Mouse (Mus musculus) neural tube, embryonic 11.5 days (tissue): ENCODE data around the gene Ythdf2. TPM values are rescaled to one million over a fixed set of nuclear protein-coding genes. Genes with fewer than 3 reads are reported as not detected.
A peak's percentile ranks its signal among the peaks of the same experiment; 100 is the strongest.

Experiments
- ATAC-seq: fragments of 200-750 bp; cut with Nextera tagmentation; 2 replicates; pipeline ENCODE4 v1.8.0; 2017; ENCODE audit warnings: moderate number of reproducible peaks, mild to moderate bottlenecking, moderate TSS enrichment, moderate library complexity; ENCODE audit not compliant: insufficient read depth, low FRiP score, low TSS enrichment
- DNase-seq: peaks from one replicate; pipeline ENCODE4 v3.0.0-alpha.2; 2015; ENCODE audit warnings: low spot score
- H3K27ac ChIP-seq: fragments of 300-500 bp; sonication (generic); 2 replicates; pipeline ENCODE4 v1.5.1; 2014; ENCODE audit warnings: low read depth, mild to moderate bottlenecking, low read length
- H3K27me3 ChIP-seq: fragments of 300-500 bp; sonication (generic); 2 replicates; pipeline ENCODE4 v1.6.1; 2014; ENCODE audit warnings: mild to moderate bottlenecking, low read length, mixed read lengths; ENCODE audit not compliant: control insufficient read depth, insufficient read depth
- H3K36me3 ChIP-seq: fragments of 300-500 bp; sonication (generic); 2 replicates; pipeline ENCODE4 v1.6.1; 2014; ENCODE audit warnings: mild to moderate bottlenecking, low read length, moderate library complexity, mixed read lengths; ENCODE audit not compliant: control insufficient read depth, insufficient read depth
- H3K4me1 ChIP-seq: fragments of 300-500 bp; sonication (generic); 2 replicates; pipeline ENCODE4 v1.6.1; 2014; ENCODE audit warnings: low read length, mixed read lengths; ENCODE audit not compliant: control insufficient read depth, insufficient read depth
- H3K4me2 ChIP-seq: fragments of 300-500 bp; sonication (generic); 2 replicates; pipeline ENCODE4 v1.6.1; 2014; ENCODE audit warnings: low read depth, mild to moderate bottlenecking, moderate library complexity
- H3K4me3 ChIP-seq: fragments of 300-500 bp; sonication (generic); 2 replicates; pipeline ENCODE4 v1.5.1; 2014; ENCODE audit warnings: low read depth, low read length
- H3K9ac ChIP-seq: fragments of 300-500 bp; sonication (generic); 2 replicates; pipeline ENCODE4 v1.6.1; 2014; ENCODE audit warnings: mild to moderate bottlenecking, low read length
- H3K9me3 ChIP-seq: fragments of 300-500 bp; sonication (generic); 2 replicates; pipeline ENCODE4 v1.6.1; 2016; ENCODE audit warnings: low read length; ENCODE audit not compliant: control insufficient read depth
- WGBS: fragments of 180-500 bp; shearing (Covaris S2); extraction: QIAGEN DNeasy Blood & Tissue Kit; methylation state at CpG from one replicate; pipeline ENCODE4 v1.1.7; 2014; 5-methylcytosine and 5-hydroxymethylcytosine counted together
- polyA plus RNA-seq: library from polyadenylated mRNA; unstranded; fragments of >200 nt; fragmentation: Nextera tagmentation; extraction: Ambion mirVana; gene quantifications from 2 replicates; pipeline ENCODE4 v1.2.1, GENCODE M21; 2014

Gene Ythdf2
- polyA plus RNA-seq, 1 experiment from 2014 or later: 159 TPM

GRCm38 (mm10) chr4:132217781-132218180, 5.7 kb upstream of the Ythdf2 start:
- Histone ChIP-seq H3K4me1 (no peaks in the 10 kb centered on the region), H3K36me3 (no peaks in the 10 kb centered on the region), H3K27ac (no peak overlapping the region), H3K9me3 (no peaks in the 10 kb centered on the region), H3K4me2 (no peak overlapping the region), H3K9ac (no peak overlapping the region), H3K27me3 (no peaks in the 10 kb centered on the region), H3K4me3 (no peak overlapping the region)
- ATAC-seq (no peak), DNase-seq (no peak)
- 91% methylated on average over 2 of the region's 2 CpGs for WGBS

- no peaks in the 10 kb centered on the region for H3K27me3 ChIP-seq
- no peak overlapping the region for H3K4me3 ChIP-seq
- ATAC-seq: no peak
- no peak overlapping the region for H3K4me2 ChIP-seq
- DNase-seq: no peak
- no peaks in the 10 kb centered on the region for H3K4me1 ChIP-seq
- WGBS: 86% methylated on average over 1 of the region's 1 CpGs
- H3K9me3 ChIP-seq: no peaks in the 10 kb centered on the region
- H3K36me3 ChIP-seq: no peaks in the 10 kb centered on the region
- H3K27ac ChIP-seq: no peak overlapping the region
- no peak overlapping the region for H3K9ac ChIP-seq
Measured at GRCm38 (mm10) chr4:132216602-132217001, 4.5 kb upstream of the Ythdf2 start.

GRCm38 (mm10) chr4:132214847-132215246, 2.7 kb upstream of the Ythdf2 start:
- WGBS: 77% methylated on average over 4 of the region's 4 CpGs
- Histone ChIP-seq H3K4me1 (peaks cover 8% of the 10 kb centered on the region), H3K9ac (no peak overlapping the region), H3K9me3 (no peaks in the 10 kb centered on the region), H3K36me3 (no peaks in the 10 kb centered on the region), H3K4me2 (no peak overlapping the region), H3K4me3 (no peak overlapping the region), H3K27me3 (no peaks in the 10 kb centered on the region), H3K27ac (no peak overlapping the region)
- DNase-seq (no peak), ATAC-seq (no peak)

- H3K9me3 ChIP-seq: no peaks in the 10 kb centered on the region
Measured at GRCm38 (mm10) chr4:132211091-132211942, 786 bp downstream of the Ythdf2 start.

GRCm38 (mm10) chr4:132210325-132210724, 1.8 kb downstream of the Ythdf2 start:
- peak overlapping the region; percentile 86 for H3K4me2 ChIP-seq
- H3K27me3 ChIP-seq: no peaks in the 10 kb centered on the region
- H3K9ac ChIP-seq: peak overlapping the region; percentile 100
- DNase-seq (no peak), ATAC-seq (no peak)
- no peak overlapping the region for H3K27ac ChIP-seq
- WGBS: 58% methylated on average over 2 of the region's 2 CpGs
- H3K4me3 ChIP-seq: peak overlapping the region; percentile 100
- peaks cover 10% of the 10 kb centered on the region for H3K36me3 ChIP-seq
- H3K4me1 ChIP-seq: peaks cover 8% of the 10 kb centered on the region
- no peaks in the 10 kb centered on the region for H3K9me3 ChIP-seq

More at GRCm38 (mm10) chr4:132211091-132211942, 786 bp downstream of the Ythdf2 start:
- peaks cover 8% of the 10 kb centered on the region for H3K4me1 ChIP-seq
- no peaks in the 10 kb centered on the region for H3K27me3 ChIP-seq
- DNase-seq: peak; percentile 50
- H3K4me3 ChIP-seq: peak overlapping the region; percentile 100
- peak overlapping the region; percentile 100 for H3K9ac ChIP-seq
- peaks cover 8% of the 10 kb centered on the region for H3K36me3 ChIP-seq
- peak overlapping the region; percentile 96 for H3K27ac ChIP-seq
- under 1% methylated on average over 78 of the region's 89 CpGs for WGBS
- ATAC-seq: peak; percentile 84
- H3K4me2 ChIP-seq: peak overlapping the region; percentile 86

- peaks cover 14% of the 10 kb centered on the region for H3K36me3 ChIP-seq
- ATAC-seq: no peak
Measured at GRCm38 (mm10) chr4:132209299-132209698, 2.8 kb downstream of the Ythdf2 start.

GRCm38 (mm10) chr4:132207280-132207679, 4.8 kb downstream of the Ythdf2 start:
- ATAC-seq (no peak), DNase-seq (no peak)
- Histone ChIP-seq H3K4me1 (peaks cover 8% of the 10 kb centered on the region), H3K4me3 (no peak overlapping the region), H3K27ac (no peak overlapping the region), H3K9ac (no peak overlapping the region), H3K4me2 (no peak overlapping the region), H3K9me3 (no peaks in the 10 kb centered on the region), H3K36me3 (peaks cover 22% of the 10 kb centered on the region), H3K27me3 (no peaks in the 10 kb centered on the region)
- 93% methylated on average over 4 of the region's 4 CpGs for WGBS

More at GRCm38 (mm10) chr4:132209299-132209698, 2.8 kb downstream of the Ythdf2 start:
- no peaks in the 10 kb centered on the region for H3K9me3 ChIP-seq
- H3K9ac ChIP-seq: no peak overlapping the region
- H3K27ac ChIP-seq: no peak overlapping the region
- no peak overlapping the region for H3K4me3 ChIP-seq
- H3K4me1 ChIP-seq: peaks cover 8% of the 10 kb centered on the region
- H3K27me3 ChIP-seq: no peaks in the 10 kb centered on the region
- WGBS: 90% methylated on average over 2 of the region's 2 CpGs
- no peak overlapping the region for H3K4me2 ChIP-seq
- no peak for DNase-seq

- no peak for DNase-seq
- no peaks in the 10 kb centered on the region for H3K9me3 ChIP-seq
- ATAC-seq: no peak
- H3K27ac ChIP-seq: no peak overlapping the region
- 0 out of 2 replicates have a peak, but pooled peaks cover 3% of the 10 kb centered on the region for H3K4me1 ChIP-seq
- peaks cover 8% of the 10 kb centered on the region; the same call in 1 of the 2 replicates for H3K36me3 ChIP-seq
- no peak overlapping the region for H3K4me3 ChIP-seq
- no peak overlapping the region for H3K4me2 ChIP-seq
- no peak overlapping the region for H3K9ac ChIP-seq
- H3K27me3 ChIP-seq: no peaks in the 10 kb centered on the region
Measured at GRCm38 (mm10) chr4:132198771-132199170, 13.3 kb downstream of the Ythdf2 start.

- ATAC-seq: no peak
- Histone ChIP-seq H3K36me3 (peaks cover 7% of the 10 kb centered on the region; the same call in 1 of the 2 replicates), H3K27me3 (no peaks in the 10 kb centered on the region), H3K9ac (no peak overlapping the region), H3K27ac (no peak overlapping the region), H3K4me3 (no peak overlapping the region), H3K4me2 (no peak overlapping the region), H3K4me1 (0 out of 2 replicates have a peak, but pooled peaks cover 3% of the 10 kb centered on the region), H3K9me3 (no peaks in the 10 kb centered on the region)
- no peak for DNase-seq
- WGBS: 69% methylated on average over 4 of the region's 4 CpGs
Measured at GRCm38 (mm10) chr4:132198285-132198712, 13.8 kb downstream of the Ythdf2 start.
